Mouse (Mus musculus) urinary bladder, postnatal 4 days (tissue): ENCODE results near the gene Sms.

Experiments used
- DNase-seq, 2 experiments: peaks; one replicate each; pipeline ENCODE4 v3.0.0; 2021 to 2022; ENCODE audit warnings: low spot score in 2 of 2

Gene Sms

GRCm38 (mm10) chrX:157449000-157449399 lies 43.1 kb downstream of the Sms start:
- DNase-seq, result no peak

GRCm38 (mm10) chrX:157447431-157447830 lies 44.7 kb downstream of the Sms start:
- DNase-seq, result no peak

- no peak for DNase-seq
These were observed 57.3 kb downstream of the Sms start for GRCm38 (mm10) chrX:157434768-157435167.

- DNase-seq, result no peak
These were observed 72.6 kb downstream of the Sms start for GRCm38 (mm10) chrX:157419451-157419850.

GRCm38 (mm10) chrX:157415212-157415611 lies 76.9 kb downstream of the Sms start, which contains the start of gene Phex:
TSS of gene Phex (minus strand) at chrX:157415312.
- DNase-seq, result no peak

GRCm38 (mm10) chrX:157404919-157405318 lies 87.2 kb downstream of the Sms start:
- DNase-seq, result no peak
